Mouse (Mus musculus) kidney, adult 8-10 months (tissue): Measurements from ENCODE around the gene Gm2a.

Source experiments
- DNase-seq, 2 experiments: peaks; one replicate each; pipeline ENCODE4 v3.0.0; 2022

Gene Gm2a

GRCm38 (mm10) chr11:55133204-55133603 lies 35.3 kb downstream of the Gm2a start:
- no peak for DNase-seq

DNA sequence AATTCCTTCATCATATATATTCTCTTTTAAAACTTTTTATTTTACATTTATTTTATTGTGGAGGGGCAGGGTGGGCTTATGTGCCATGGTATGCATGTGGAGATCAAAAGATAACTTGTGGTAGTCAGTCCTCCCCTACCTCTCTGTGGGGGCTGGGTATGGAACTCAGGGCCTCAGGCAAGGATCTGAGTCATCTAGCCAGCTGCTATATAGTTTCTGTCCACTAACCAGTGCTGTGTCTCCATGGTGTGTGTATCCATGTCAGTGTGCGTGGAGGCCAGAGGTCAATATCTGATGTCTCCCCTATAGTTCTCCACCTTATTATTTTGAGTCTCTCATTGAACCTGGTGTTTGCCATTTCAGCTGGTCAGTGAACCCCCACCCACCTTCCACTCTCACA lies 36.5 kb downstream of the Gm2a start:
- no peak for DNase-seq

DNA sequence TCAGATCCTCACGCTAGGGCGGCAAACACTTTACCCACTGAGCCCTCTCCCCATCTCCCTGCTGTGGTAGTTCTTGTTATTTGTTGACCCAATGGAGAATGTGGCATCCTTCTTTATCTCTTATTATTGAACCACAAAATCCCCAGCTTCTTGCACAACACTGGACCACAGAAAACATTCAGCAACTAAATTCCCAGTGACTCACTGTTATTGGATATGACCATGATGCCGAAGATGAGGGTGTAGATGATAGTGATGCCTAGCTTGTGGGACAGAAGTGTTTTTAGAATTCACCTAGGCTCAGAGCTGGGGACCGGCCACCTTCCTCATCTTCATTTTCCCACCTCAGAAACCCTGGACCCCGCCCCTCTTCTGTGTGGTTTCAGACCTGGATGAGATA lies 37.0 kb downstream of the Gm2a start:
- DNase-seq = no peak

DNA sequence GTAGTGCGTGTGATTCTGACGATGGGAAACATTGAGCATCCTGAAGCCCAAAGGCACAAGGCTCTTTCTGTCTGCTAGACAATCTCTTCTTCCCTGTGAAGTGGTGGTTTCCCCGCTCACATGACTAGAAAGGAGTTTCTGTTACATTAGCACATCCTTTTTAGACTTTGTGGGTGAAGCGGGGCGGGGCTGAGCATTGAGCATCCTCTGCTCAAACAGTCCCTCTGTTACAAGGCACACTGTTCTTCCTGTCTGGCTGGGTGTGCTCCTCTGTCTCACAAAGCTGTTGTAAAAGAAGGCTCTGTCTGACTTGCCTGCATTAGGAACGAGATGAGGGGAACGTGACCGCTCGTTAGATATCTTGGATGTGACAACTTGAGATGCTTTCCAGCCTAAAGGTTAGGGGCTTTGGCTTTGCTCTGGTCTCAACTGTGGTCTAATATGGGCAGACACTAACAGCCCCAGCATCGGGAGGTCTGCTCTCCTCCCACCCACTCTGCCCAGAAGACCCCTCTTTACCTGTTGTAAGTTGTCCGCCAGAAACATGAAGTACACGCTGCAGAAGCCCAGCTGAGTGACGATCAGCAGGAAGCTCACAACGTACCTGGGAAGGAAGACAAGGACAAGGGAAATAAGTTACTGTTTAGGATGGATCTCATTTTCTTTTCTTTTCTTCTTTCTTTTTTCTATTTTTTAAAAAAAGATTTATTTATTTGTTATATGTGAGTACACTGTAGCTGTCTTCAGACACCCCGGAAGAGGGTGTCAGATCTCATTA lies 39.0 kb downstream of the Gm2a start:
- no peak for DNase-seq

- no peak for DNase-seq
Observed at GRCm38 (mm10) chr11:55137646-55138045, 39.7 kb downstream of the Gm2a start.

DNA sequence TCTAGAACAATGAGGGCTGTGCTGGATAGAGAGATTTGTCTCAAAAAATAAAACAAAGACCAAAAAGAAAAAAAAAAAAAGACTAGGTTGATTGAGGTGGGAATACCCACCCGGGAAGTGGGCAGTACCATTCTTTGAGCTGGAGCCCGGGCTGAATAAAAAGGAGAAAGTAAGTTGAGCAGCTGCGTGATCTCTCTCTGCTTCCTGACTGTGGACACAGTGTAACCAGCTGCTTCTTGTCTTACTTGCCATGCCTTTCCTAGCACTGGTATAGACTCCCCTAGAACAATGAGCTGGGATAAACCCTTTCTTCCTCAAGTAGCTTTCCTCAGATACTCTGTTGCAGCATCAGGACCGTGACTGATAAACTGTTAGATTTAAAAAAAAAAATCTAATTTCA lies 43.6 kb downstream of the Gm2a start:
- no peak for DNase-seq

GRCm38 (mm10) chr11:55144011-55144410 lies 46.1 kb downstream of the Gm2a start:
- no peak for DNase-seq

GRCm38 (mm10) chr11:55146855-55147254 lies 48.9 kb downstream of the Gm2a start:
- DNase-seq = no peak

DNA sequence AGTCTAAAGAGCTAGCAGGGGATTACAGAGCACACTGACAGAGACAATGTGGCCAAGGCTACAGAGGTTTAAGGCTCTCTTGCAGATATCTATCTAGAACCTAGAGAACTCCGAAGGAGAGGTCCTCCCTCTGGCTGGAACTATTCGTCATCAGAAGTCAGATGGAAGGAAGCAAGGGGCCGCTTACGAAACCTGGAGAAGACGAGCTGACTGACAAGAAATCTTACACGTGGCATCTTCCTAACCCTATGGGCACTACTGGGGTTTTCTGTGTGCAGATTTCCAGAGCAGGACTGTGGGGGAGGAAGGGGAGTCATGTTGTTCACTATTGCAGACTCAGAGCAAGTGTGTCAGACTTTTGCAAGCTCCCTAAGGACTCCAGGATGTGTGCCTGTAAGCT lies 49.5 kb downstream of the Gm2a start:
- no peak for DNase-seq

- no peak for DNase-seq
Observed at GRCm38 (mm10) chr11:55148461-55148860, 50.5 kb downstream of the Gm2a start.

- DNase-seq = no peak
Observed at GRCm38 (mm10) chr11:55151608-55152007, 53.7 kb downstream of the Gm2a start, which contains the start of gene Slc36a3. Gene Slc36a3, minus strand, starts transcription at chr11:55151708.

GRCm38 (mm10) chr11:55154398-55155069 lies 56.6 kb downstream of the Gm2a start:
- no peak for DNase-seq

DNA sequence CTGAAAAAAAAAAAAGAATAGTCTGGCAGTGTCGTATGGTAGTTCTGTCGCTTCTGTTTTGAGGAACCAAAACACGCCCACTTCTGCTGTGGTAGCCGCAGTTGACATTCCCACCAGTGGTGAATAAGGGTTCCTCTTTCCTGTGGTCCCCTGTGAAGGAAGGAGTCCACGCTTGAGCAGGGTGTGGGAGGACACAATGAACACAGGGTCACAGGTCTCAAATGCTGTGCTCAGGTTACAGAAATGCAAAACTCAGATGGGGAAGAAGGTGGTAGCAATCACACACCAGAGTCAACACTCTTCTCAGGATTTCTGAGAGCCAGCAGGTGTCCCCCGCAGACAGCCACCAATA lies 57.1 kb downstream of the Gm2a start:
- DNase-seq = no peak

DNA sequence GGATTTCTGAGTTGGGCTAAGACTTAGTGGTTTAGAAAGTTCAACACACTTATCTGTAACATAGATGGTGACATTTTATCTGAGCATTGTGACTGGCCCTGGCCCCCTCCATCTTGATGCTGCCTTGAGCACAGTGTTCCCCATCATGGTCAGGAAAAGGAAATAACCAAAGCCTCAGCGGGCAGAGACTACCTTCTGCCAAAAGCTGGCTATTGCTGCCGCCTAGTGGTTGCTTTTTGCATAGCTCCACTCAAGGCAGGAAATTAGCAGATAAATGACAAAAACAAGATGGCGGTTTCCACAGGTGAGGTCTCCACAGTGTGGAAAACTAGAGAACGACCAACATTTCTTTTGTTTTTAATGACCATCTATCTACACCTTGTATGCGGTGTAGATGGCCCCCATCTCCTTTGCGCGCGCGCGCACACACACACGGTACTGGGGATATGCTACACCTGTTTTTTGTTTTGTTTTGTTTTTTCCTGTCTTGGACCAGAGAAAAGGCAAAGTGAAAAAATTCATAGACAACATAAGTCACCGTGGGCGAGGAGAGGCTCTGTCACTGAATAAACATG lies 61.0 kb downstream of the Gm2a start:
- DNase-seq = peak; percentile 74 to 92
